Mouse (Mus musculus) adrenal gland, adult 10 weeks (tissue): Measurements from ENCODE around the gene Ppp1r3f. TPM values are rescaled to one million over a fixed set of nuclear protein-coding genes. Genes with fewer than 3 reads are reported as not detected.

Experiments used
- polyA plus RNA-seq: library from polyadenylated mRNA; stranded (reverse); fragments of 350-450 nt; fragmentation: Illumina TruSeq; extraction: RNeasy Lipid Tissue Mini Kit (QIAGEN cat#74804); gene quantifications from one replicate; pipeline ENCODE4 v1.2.3, GENCODE M21; 2014; ENCODE audit warnings: low read depth, low replicate concordance

Ppp1r3f gene
- polyA plus RNA-seq: 2.6 TPM

GRCm38 (mm10) chrX:7574087-7574884 lies at the start of gene Ppp1r3f:
Ppp1r3f (minus strand) TSS chrX:7574283.

GRCm38 (mm10) chrX:7606783-7607182 lies 32.7 kb upstream of the Ppp1r3f start, which contains the start of gene Cacna1f:
Cacna1f (plus strand) TSS chrX:7607083.

GRCm38 (mm10) chrX:7604879-7605574 lies 30.9 kb upstream of the Ppp1r3f start, which contains the start of gene Ccdc22:
Ccdc22 (minus strand) TSS chrX:7605517.

GRCm38 (mm10) chrX:7573176-7574086 lies 652 bp downstream of the Ppp1r3f start, which contains the start of gene Foxp3:
Foxp3 (plus strand) TSS chrX:7573644.

Other genes with a start within 250 kb of the Ppp1r3f start
- gene Usp27x, start 198.5 kb downstream of the Ppp1r3f start, polyA plus RNA-seq: 24.2 TPM
- not detected for gene Foxp3, start 639 bp downstream of the Ppp1r3f start, polyA plus RNA-seq
- 1.4 TPM for gene Ccdc22, start 31.2 kb upstream of the Ppp1r3f start, polyA plus RNA-seq
- not detected for gene Cacna1f, start 32.8 kb upstream of the Ppp1r3f start, polyA plus RNA-seq
- gene Syp, start 64.2 kb upstream of the Ppp1r3f start, polyA plus RNA-seq: 14.8 TPM
- gene Prickle3, start 83.0 kb upstream of the Ppp1r3f start, polyA plus RNA-seq: 5.5 TPM
- gene Plp2, start 97.1 kb upstream of the Ppp1r3f start, polyA plus RNA-seq: 55.3 TPM
- gene Magix, start 107.0 kb upstream of the Ppp1r3f start, polyA plus RNA-seq: 0.29 TPM
- gene Gpkow, start 122.8 kb upstream of the Ppp1r3f start, polyA plus RNA-seq: 96.3 TPM
- gene Wdr45, start 140.1 kb upstream of the Ppp1r3f start, polyA plus RNA-seq: 9.0 TPM
- gene Gm45208, start 148.0 kb upstream of the Ppp1r3f start, polyA plus RNA-seq: not detected
- gene Praf2, start 154.2 kb upstream of the Ppp1r3f start, polyA plus RNA-seq: 8.2 TPM
- 0.23 TPM for gene Ccdc120, start 176.6 kb upstream of the Ppp1r3f start, polyA plus RNA-seq
- gene Tfe3, start 188.3 kb upstream of the Ppp1r3f start, polyA plus RNA-seq: 10.4 TPM
- gene Gripap1, start 215.5 kb upstream of the Ppp1r3f start, polyA plus RNA-seq: 28.3 TPM
- gene Kcnd1, start 248.0 kb upstream of the Ppp1r3f start, polyA plus RNA-seq: 1.5 TPM